Mouse (Mus musculus): ENCODE results near the gene Cacnb1. TPM values are rescaled to one million over a fixed set of nuclear protein-coding genes. Genes with fewer than 3 reads are reported as not detected.
A peak's percentile ranks its signal among the peaks of the same experiment; 100 is the strongest.

Cacnb1 gene
- 2.6 and 3.4 TPM in 2 replicates for polyA plus RNA-seq (2012; ENCODE audit: insufficient read depth, insufficient read length, missing spikeins)

DNA sequence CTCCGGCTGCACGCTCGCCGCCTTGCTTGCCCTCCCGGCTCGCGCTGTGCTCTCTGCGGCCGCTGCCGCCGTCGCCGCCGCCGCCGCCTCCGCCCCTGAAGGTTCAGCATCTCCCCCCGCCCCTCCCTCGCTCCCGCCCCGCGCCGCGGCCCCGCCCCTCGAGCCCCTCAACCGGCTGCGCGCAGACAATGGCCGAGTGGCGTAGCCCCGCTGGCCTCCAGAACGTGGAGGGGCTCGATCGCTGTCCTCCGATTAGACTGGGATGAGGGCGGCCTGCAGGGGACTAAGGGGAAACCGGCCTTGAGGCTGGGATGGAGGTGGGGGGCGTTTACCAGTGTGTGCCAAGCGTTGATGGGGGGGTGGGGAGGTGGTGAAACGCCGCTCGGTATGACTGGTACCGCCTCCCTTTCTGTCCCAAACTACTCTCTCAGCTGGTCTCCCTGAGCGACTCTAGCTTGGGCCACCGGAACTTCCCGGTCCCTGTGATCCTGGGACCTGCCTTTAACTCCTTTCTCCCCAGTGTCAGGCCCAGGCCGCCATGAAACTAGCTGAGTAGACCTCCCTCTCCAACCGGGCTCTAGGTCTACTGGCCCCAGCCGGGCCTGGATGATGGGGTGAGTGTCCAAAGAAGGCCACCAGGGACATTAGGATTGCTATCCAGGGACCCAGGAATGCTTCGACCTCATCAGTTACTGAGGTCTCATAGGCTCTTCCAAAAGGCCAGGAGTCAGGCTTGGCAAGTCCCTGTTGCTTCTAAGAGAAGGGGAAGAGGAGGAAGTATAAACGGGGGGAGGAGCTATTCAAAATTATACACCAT, at the start of gene Cacnb1:
Gene Cacnb1 (minus strand): TSS at position 480 of the 817 bp plus-strand sequence.
- 0 out of 2 replicates have a peak within 1 kb of the TSS, but pooled peaks have one; percentile 32 for H3K27ac ChIP-seq (replicated peaks; ENCODE audit: low read depth, low read length)
- peaks cover 6% of the 10 kb centered on the region; the same call in 1 of the 2 replicates for H3K4me1 ChIP-seq (ENCODE audit: control insufficient read depth, insufficient read depth, insufficient read length, low read length)
- H3K4me3 ChIP-seq (ENCODE audit: insufficient read depth, low read depth, low read length), result peak within 1 kb of the TSS; percentile 66

DNA sequence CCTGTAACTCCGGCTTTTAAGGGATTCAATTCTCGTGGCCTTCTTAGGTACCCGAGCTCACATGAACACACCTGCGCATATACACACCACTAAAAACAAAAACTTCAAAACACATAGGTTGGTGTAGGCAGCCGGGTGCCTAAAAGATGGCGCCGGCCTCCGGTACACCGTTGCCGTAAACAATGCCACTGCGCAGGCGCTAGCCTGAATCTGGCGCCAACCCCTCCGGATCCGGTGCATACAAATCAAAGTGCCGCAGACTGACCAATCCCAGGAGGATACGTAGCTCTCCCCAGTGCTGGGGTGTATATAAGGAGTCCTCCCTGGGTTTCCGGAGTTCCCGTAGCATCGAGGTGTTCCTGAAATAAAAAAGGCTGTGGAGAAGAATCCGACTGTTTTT, 44.4 kb upstream of the Cacnb1 start:
- no peaks in the 10 kb centered on the region; the same call in 1 of the 2 replicates for H3K4me1 ChIP-seq (ENCODE audit: control insufficient read depth, insufficient read depth, insufficient read length, low read length)
- H3K27ac ChIP-seq (replicated peaks; ENCODE audit: low read depth, low read length), result no peak overlapping the region
- H3K4me3 ChIP-seq (ENCODE audit: insufficient read depth, low read depth, low read length), result no peak overlapping the region

DNA sequence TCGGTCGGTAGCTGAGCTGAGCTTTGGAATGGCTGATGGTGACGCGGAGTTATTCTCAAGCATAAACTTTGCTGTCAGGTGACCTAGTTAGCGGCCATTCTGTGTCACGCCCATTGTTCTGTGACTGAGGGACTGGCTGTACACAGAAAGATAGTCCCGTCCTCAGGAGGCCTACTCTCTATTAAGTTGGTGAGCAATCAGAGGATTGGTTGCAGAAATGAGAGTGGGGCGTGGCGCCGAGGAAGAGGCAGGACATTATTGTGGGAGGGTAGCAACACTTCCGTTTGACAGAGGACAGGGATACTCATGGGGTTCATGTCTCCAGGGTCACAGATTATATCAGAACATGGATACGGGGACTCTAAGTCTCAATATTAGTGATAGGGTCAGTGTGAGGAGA, 43.4 kb upstream of the Cacnb1 start:
- H3K27ac ChIP-seq (replicated peaks; ENCODE audit: low read depth, low read length), result no peak overlapping the region
- H3K4me3 ChIP-seq (ENCODE audit: insufficient read depth, low read depth, low read length), result no peak overlapping the region
- H3K4me1 ChIP-seq (ENCODE audit: control insufficient read depth, insufficient read depth, insufficient read length, low read length), result no peaks in the 10 kb centered on the region; the same call in 1 of the 2 replicates

DNA sequence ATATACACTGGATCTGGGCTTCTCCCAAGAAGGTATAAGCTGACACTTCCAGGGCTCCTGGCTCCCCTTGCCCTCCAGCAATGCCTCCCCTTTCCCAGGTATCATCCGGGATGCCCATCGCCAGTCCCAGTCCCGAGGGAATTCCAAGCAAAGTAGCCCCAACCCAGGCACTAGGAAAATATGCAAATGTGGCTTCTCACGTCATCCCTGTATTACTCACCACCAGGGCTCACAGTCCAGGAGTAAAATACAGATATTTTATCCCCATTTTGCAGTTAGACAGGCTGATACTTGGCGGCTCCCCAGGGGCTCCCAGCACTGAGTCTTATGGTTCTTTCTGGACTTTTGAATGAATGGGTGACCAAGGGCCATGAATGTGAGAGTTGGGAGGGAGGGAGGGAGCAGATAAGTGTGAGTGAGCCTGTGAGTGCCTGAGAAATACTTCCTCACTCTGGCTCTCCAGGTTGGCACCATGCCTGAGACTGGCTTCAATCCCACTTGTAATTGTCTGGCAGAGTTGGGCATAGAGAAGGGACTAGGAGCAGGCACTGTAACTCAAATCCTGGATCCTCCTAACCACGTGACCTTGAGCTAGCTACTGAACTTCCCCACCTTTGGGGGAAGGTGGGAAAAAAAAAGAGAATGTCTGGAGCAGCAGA, 39.2 kb upstream of the Cacnb1 start:
- Histone ChIP-seq H3K4me3 (ENCODE audit: insufficient read depth, low read depth, low read length) (no peak overlapping the region), H3K4me1 (ENCODE audit: control insufficient read depth, insufficient read depth, insufficient read length, low read length) (no peaks in the 10 kb centered on the region; the same call in 1 of the 2 replicates), H3K27ac (replicated peaks; ENCODE audit: low read depth, low read length) (no peak overlapping the region)

DNA sequence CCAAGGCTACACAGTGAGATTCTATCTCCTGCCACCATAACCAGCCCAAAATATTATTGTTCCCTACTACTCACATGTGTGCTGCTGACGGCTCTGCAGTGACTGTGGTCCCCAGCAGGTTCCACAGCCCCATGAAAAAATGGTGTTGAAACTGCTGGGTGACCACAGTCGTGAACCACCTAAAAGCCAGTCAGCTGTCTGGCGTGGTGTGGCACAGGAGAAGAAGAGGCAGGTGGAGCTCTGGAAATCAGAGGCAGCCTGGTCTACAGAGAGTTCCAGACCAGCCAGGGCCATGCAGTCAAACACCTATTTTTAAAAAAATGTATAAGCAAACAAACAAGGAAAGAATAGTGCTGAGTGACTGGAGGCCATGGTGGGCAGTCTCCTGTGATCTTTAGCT, 38.6 kb upstream of the Cacnb1 start:
- Histone ChIP-seq H3K4me1 (ENCODE audit: control insufficient read depth, insufficient read depth, insufficient read length, low read length) (no peaks in the 10 kb centered on the region; the same call in 1 of the 2 replicates), H3K4me3 (ENCODE audit: insufficient read depth, low read depth, low read length) (no peak overlapping the region), H3K27ac (replicated peaks; ENCODE audit: low read depth, low read length) (no peak overlapping the region)

DNA sequence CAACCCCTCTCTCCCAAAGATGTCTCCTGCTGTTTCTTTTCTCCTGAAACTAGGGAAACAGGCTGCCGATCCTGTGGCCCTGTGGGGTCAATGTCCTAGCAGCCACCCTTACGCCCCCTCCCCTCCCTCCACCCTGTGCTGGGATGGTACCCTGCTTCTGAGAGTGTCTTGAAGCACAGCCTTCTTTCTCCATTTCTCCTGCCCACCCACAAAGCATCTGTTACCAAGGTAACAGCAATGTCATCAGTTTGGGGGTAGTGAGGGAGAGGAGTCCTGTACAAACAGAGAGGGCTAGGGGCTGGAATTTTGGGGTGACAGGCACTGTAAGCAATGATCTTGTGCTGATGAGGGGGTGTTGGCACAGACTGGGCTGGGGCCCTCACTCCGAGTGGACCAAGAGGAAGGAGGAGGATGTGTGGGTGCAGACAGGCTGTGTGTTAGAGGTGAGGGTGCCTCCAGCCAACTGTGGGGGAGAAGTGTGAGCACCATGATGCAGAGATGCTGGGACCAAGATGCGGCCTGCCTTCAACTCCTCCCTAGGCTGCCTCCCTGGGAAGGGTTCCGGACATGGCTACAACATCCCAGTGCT, 37.4 kb upstream of the Cacnb1 start:
- no peaks in the 10 kb centered on the region; the same call in 1 of the 2 replicates for H3K4me1 ChIP-seq (ENCODE audit: control insufficient read depth, insufficient read depth, insufficient read length, low read length)
- no peak overlapping the region for H3K27ac ChIP-seq (replicated peaks; ENCODE audit: low read depth, low read length)
- H3K4me3 ChIP-seq (ENCODE audit: insufficient read depth, low read depth, low read length), result no peak overlapping the region

DNA sequence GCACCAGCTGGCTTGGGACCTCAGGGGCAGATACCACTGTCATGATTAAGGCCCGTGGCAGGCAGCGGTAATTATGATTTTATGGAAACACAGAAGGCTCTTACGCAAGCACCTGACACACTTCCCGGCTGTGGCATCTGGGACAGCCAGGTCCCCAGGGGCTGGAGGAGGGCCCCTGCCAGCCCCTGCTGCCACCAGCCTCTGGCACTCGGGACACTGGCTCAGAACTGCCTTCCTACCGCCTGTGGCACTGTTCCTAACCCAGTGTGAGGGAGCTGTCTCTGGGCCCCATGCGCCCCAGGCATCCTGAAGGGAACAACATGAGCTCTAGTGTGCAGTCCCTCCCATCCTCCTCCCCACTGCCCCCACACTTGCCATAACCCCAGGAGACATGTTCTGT, 36.8 kb upstream of the Cacnb1 start:
- H3K27ac ChIP-seq (replicated peaks; ENCODE audit: low read depth, low read length), result no peak overlapping the region

DNA sequence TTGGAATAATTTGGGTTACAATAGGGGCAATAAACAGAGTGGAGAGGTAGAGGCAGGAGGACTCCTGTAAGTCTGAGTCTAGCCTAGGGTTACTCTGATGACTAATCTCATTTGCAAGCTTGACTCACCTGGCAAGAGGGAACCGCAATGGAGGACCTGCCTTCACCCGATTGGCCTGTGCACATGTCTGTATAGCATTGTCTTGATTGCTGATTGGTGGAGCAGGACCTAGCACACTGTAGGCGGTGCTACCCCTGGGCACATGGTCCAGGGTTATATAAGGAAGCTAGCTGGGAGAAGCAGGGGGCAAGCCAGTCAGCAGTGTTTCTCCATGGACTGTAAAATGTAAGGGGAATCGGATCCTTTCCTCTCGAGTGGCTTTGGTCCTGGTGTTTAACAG, 35.2 kb upstream of the Cacnb1 start:
- no peak overlapping the region for H3K27ac ChIP-seq (replicated peaks; ENCODE audit: low read depth, low read length)
- no peak overlapping the region for H3K4me3 ChIP-seq (ENCODE audit: insufficient read depth, low read depth, low read length)
- H3K4me1 ChIP-seq (ENCODE audit: control insufficient read depth, insufficient read depth, insufficient read length, low read length), result no peaks in the 10 kb centered on the region; the same call in 1 of the 2 replicates

More for the DNA sequence above, 36.8 kb upstream of the Cacnb1 start:
- Histone ChIP-seq H3K4me1 (ENCODE audit: control insufficient read depth, insufficient read depth, insufficient read length, low read length) (no peaks in the 10 kb centered on the region; the same call in 1 of the 2 replicates), H3K4me3 (ENCODE audit: insufficient read depth, low read depth, low read length) (no peak overlapping the region)

DNA sequence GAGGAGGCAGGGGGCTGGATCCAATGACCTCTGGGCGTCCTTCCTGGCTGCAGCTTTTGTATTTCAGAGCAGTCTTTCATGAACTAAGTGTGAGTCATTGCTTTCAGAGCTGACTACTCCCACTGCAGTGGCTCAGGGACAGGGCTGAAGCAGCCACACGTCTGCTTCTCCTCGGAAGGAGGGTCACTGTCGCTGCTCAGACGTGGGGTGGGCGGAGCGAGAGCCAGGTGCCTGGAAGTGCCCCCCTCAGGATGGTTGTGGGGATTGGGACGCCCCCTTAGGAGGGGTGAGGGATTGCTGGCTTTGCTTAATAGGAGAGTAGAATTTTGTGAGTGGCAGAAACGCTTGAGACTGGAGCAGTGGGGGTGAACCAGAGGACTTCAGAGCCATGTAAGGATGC, 34.6 kb upstream of the Cacnb1 start:
- Histone ChIP-seq H3K4me1 (ENCODE audit: control insufficient read depth, insufficient read depth, insufficient read length, low read length) (no peaks in the 10 kb centered on the region; the same call in 1 of the 2 replicates), H3K27ac (replicated peaks; ENCODE audit: low read depth, low read length) (no peak overlapping the region), H3K4me3 (ENCODE audit: insufficient read depth, low read depth, low read length) (no peak overlapping the region)

DNA sequence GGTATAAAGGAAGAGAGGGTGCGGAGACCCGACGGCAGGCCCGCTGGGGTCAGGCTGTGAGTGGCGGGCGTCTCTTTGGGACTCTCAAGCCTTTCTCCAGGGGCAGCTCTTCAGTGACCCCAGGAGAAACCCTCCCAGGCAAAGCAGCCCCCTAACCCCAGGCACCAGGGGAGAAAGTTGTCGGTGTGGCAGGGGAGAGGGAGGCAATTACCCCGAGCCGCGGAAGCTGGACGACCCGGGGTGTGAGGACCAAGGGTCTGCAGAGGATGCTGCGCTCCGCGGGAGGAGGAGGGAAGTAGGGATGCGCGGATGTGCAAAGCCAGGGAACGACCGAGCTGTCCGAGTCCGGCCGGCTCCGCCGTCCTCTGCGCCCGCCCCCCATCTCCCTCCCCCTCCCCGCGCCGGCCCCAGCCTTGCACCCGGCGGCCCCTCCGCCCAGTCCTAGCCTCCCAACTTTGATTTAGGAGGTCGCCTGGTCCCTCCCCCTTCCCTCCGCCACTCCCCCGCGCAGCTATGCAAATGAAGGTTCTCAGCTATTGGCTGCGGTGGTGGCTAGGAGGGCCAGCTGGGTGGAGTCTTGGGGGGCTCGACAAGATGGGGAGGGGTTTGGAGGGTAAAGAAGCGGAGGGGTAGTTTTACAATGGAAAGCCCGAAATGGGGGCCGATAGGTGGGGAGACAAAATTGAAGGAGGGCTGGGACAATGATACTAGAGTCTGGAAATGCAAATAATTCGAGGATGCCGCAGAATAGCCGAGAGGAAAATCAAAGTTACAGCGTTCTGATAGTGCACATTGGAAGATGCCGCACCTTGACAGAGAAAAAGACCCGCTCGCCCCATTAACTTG, 30.4 kb upstream of the Cacnb1 start, which contains the start of gene Stac2:
Gene Stac2 (minus strand): TSS at position 474 of the 846 bp plus-strand sequence.
- no peaks in the 10 kb centered on the region; the same call in 1 of the 2 replicates for H3K4me1 ChIP-seq (ENCODE audit: control insufficient read depth, insufficient read depth, insufficient read length, low read length)
- H3K4me3 ChIP-seq (ENCODE audit: insufficient read depth, low read depth, low read length), result peak within 1 kb of the TSS; percentile 54
- H3K27ac ChIP-seq (replicated peaks; ENCODE audit: low read depth, low read length), result no peak within 1 kb of the TSS

DNA sequence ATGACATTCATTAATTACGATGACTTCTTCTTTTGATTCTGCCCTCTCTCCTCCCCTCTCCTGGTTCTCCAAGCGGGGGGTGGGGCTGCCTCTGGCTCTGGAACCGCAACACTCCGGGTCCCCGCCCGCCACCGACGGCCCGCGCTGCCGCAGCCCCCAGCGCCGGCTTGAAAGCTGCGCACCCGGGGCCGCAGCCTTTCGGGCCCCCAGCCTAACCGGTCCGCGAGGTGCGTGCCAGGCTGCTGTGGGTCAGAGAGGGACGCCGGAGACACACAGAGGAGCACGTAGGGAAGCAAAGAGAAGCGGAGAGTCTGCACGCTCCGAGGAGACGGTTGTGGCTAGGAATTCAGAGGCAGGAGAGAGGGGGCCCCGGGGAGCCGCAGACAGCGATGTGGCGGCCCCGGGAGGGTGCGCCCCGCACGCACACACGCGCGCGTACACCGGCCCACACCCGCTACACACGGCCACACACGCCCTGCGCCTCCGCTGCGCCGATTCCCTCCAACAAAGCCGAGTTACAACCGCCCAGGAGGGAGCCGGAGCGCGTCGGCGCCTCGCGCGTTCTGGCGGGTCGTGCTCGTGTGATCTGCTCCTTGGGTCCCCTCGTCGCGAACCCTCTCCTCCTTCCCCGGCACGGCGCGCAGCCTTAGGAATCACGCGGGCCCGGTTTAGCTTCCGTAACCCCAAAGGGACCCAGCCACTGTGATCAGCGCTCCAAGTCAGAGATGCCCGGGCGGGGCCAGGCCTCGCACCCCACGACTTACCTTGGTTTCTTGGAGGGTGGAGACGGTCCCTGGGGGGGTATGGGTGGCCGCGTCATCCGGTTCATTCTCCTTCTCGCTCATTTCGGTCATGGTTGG, 29.5 kb upstream of the Cacnb1 start:
- H3K4me1 ChIP-seq (ENCODE audit: control insufficient read depth, insufficient read depth, insufficient read length, low read length), result no peaks in the 10 kb centered on the region
- peak overlapping the region; percentile 54 for H3K4me3 ChIP-seq (ENCODE audit: insufficient read depth, low read depth, low read length)
- H3K27ac ChIP-seq (replicated peaks; ENCODE audit: low read depth, low read length), result no peak overlapping the region

DNA sequence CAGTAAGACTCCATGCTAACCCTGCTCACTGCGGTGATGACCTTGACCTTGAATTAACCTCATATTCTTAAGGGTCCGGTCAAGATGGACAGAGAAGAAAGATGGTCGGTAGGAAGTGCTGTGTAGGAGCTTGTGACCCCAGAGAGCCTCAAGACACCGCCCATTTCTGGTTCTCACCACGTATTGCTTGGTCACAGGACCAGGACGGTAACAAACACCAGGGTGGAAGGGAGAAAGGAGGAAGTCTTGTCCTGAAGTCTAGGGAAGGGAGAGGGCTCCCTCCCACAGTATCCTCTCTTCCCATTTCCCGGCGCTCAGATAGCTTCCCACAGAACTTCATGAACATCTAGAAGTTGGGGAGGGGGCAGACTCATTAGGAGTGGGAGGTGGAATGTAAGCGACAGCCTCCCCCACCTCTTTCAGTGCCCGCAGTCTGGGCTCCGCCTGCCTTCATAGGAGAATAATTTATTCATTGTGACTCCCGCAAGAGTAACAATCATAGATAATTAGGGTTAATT, 28.8 kb upstream of the Cacnb1 start:
- Histone ChIP-seq H3K4me3 (ENCODE audit: insufficient read depth, low read depth, low read length) (peak overlapping the region; percentile 54; the same call in 1 of the 2 replicates), H3K27ac (replicated peaks; ENCODE audit: low read depth, low read length) (no peak overlapping the region), H3K4me1 (ENCODE audit: control insufficient read depth, insufficient read depth, insufficient read length, low read length) (no peaks in the 10 kb centered on the region)

DNA sequence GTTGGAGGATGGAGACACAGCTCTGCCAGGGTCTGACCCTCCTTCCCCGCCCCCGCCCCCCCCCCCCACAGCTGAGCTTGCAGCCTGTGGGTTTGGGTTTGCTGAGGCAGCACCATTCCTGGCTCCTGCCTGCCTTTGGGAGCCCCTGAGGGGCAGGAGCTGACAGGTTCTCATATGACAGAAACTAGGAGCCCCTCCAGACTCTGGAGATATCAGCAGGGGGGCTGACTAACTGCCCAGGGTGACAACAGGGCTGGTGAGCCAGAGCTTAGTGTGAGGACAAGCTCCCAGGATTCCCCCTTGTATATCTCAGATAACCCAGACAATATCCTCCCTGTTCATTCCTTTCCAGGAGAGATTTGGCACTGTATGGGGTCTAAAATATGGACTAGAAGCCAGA, 28.1 kb upstream of the Cacnb1 start:
- Histone ChIP-seq H3K4me1 (ENCODE audit: control insufficient read depth, insufficient read depth, insufficient read length, low read length) (no peaks in the 10 kb centered on the region), H3K27ac (replicated peaks; ENCODE audit: low read depth, low read length) (no peak overlapping the region), H3K4me3 (ENCODE audit: insufficient read depth, low read depth, low read length) (no peak overlapping the region)

DNA sequence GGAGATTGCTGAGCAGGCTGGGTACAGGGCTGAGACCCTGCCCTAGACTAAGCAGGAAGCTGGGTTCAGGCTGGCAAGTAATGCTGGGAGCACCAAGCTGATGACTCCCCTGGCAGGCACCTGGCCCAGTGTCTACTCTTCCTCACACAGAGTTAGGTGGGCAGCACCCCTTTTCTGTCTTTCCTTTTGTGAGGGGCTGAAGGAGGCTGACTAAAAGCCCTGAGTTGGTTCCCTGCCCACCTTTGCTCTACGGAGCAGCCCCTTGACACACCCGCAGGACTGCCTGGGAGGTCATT, 27.6 kb upstream of the Cacnb1 start:
- Histone ChIP-seq H3K4me3 (ENCODE audit: insufficient read depth, low read depth, low read length) (no peak overlapping the region), H3K4me1 (ENCODE audit: control insufficient read depth, insufficient read depth, insufficient read length, low read length) (no peaks in the 10 kb centered on the region), H3K27ac (replicated peaks; ENCODE audit: low read depth, low read length) (no peak overlapping the region)

Data from brown adipose tissue, adult 24 weeks (tissue).